Mouse (Mus musculus): ENCODE results near the gene Irf8. TPM values are rescaled to one million over a fixed set of nuclear protein-coding genes. Genes with fewer than 3 reads are reported as not detected.
A peak's percentile ranks its signal among the peaks of the same experiment; 100 is the strongest.

Gene Irf8
- polyA plus RNA-seq, 1 experiment from 2014 or later: 5.6 TPM

DNA sequence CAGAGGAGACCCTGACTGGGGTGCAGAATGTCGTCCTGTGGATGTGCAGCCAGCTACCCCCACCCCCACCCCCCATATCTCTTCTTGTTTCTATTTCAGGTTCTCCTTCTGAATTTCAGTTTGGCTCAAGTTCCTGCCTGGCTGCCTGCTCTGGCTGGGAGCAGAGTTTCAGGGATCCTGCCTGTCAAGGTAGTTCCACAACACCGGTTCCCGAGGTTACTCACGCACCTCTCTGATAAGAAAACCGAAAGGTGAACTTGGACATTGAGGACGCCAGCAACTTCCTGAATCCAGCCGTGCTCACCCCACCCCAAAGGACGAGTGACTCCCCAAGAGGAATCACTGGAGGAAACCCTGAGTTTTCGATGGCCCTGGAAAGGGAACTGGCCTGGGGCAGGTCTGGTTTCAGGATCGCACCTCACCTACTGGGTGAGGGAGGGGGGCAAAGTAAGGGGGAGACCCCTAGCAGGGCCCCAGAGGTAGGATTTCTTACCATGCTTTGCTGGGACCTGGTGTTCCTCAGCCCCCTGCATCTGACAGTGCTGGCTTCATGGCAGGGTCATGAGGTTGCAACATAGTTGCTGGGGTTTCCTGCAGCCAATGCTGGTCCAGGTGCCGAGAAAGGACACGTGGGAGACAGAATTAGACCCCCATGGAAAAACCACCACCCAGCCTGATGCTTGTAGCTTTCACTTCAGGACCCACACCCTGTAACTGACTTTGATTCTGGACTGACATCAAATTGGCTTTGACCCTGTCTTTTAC is 32.5 kb downstream of the Irf8 start:
- no peak overlapping the region for H3K4me3 ChIP-seq
- no peak overlapping the region for H3K27ac ChIP-seq (ENCODE audit: poor library complexity, severe bottlenecking)
- WGBS: 44% methylated on average over 12 of the region's 12 CpGs
- no peaks in the 10 kb centered on the region for H3K36me3 ChIP-seq
- H3K27me3 ChIP-seq (replicated peaks): no peaks in the 10 kb centered on the region; the same call in 1 of the 2 replicates
- no peak for ATAC-seq (ENCODE audit: insufficient number of reproducible peaks, low FRiP score)
- peak overlapping the region; percentile 51 for H3K4me2 ChIP-seq
- H3K9me3 ChIP-seq (replicated peaks): no peaks in the 10 kb centered on the region
- peaks cover 14% of the 10 kb centered on the region for H3K4me1 ChIP-seq (replicated peaks)
- peak overlapping the region; percentile 16 for H3K9ac ChIP-seq

DNA sequence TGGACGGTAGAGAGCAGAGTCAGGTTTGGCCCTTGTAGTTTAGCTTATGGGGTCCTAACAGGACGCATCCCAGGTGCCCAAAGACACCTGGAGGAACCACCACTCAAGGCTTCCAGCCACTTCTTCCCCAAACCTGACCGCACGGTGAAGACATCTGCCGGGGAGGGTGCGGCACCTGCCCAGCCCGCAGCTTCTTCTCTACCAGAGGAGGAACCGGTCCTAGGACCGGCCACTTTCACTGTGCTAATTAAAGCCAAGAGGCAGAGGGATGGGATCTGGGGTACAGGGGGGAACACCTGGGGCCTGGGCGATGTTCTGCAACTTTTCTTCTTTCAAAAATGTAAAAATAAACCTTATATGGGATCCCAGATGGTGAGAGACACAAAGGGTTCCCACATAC is 41.0 kb downstream of the Irf8 start:
- H3K9ac ChIP-seq: no peak overlapping the region
- H3K27me3 ChIP-seq (replicated peaks): peaks cover 12% of the 10 kb centered on the region
- H3K27ac ChIP-seq (ENCODE audit: poor library complexity, severe bottlenecking): no peak overlapping the region
- no peak for ATAC-seq (ENCODE audit: insufficient number of reproducible peaks, low FRiP score)
- 86% methylated on average over 10 of the region's 10 CpGs for WGBS
- H3K4me2 ChIP-seq: no peak overlapping the region
- H3K4me1 ChIP-seq (replicated peaks): no peaks in the 10 kb centered on the region
- H3K9me3 ChIP-seq (replicated peaks): no peaks in the 10 kb centered on the region; the same call in 1 of the 2 replicates
- no peak overlapping the region for H3K4me3 ChIP-seq
- no peaks in the 10 kb centered on the region for H3K36me3 ChIP-seq

DNA sequence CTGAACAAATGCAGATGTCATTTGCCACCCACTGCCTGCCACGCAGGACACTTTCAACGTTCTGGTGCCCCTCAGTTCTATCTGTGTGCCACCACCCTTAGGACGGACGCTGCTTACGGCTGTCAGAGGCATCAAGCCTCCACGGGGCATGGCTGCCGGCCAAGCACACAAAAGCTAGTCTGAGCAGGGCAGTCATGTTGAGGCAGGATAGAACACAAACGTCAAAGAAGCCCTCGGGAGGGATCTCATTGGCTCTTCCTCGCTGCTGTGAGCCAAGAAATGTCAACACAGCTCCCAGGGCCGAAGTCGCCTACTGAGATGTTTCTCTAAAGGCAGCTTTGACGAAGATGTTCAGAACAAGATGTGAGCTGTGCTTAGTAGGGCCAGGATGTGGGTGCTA is 41.6 kb downstream of the Irf8 start:
- Histone ChIP-seq H3K9me3 (replicated peaks) (no peaks in the 10 kb centered on the region; the same call in 1 of the 2 replicates), H3K4me1 (replicated peaks) (no peaks in the 10 kb centered on the region), H3K9ac (no peak overlapping the region), H3K4me3 (no peak overlapping the region), H3K27ac (ENCODE audit: poor library complexity, severe bottlenecking) (no peak overlapping the region), H3K27me3 (replicated peaks) (peaks cover 12% of the 10 kb centered on the region), H3K4me2 (no peak overlapping the region), H3K36me3 (no peaks in the 10 kb centered on the region)
- WGBS: 57% methylated on average over 13 of the region's 13 CpGs
- no peak for ATAC-seq (ENCODE audit: insufficient number of reproducible peaks, low FRiP score)

DNA sequence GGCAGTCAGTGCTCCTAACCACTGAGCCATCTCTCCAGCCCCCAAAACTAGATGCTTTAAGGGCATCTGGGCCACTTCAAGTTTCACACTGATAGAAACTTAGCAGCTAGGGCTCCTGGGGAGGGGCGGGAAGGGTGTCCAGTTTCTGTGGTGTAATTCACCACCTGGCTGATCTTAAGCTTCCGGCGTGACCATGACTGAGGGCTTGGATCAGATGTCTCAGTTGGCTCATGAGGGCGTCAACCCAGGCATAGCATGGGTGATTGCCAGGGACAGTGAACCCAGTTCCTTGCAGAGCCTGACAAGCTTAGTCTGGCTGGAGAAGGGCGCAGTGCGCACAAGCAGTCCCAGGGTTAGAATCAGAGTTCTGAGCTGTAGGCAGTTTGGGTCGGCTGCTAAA is 42.9 kb downstream of the Irf8 start:
- Histone ChIP-seq H3K4me2 (no peak overlapping the region), H3K27ac (ENCODE audit: poor library complexity, severe bottlenecking) (no peak overlapping the region), H3K9me3 (replicated peaks) (no peaks in the 10 kb centered on the region; the same call in 1 of the 2 replicates), H3K4me1 (replicated peaks) (no peaks in the 10 kb centered on the region), H3K9ac (no peak overlapping the region), H3K27me3 (replicated peaks) (peaks cover 18% of the 10 kb centered on the region), H3K4me3 (no peak overlapping the region), H3K36me3 (no peaks in the 10 kb centered on the region)
- 89% methylated on average over 7 of the region's 7 CpGs for WGBS
- ATAC-seq (ENCODE audit: insufficient number of reproducible peaks, low FRiP score): no peak

DNA sequence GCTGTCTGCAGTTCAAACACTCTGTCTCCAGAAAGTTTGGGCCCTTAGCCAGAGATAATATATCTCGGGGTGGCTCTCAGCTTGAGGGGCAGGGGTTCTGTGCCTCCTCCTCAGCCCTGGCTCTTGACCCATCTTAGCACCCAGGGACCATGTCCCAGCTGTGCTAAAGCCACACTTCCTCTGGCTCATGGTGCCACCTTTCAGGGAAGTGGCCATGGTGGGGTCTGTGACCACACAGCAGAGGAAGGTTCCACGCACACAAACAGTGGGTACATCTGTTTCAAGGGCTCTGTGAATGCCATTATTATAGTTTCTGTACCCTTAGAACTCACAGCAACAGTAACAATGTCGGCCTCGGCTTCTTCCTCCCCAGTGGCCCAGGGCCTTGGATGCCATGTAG is 47.6 kb downstream of the Irf8 start:
- Histone ChIP-seq H3K9me3 (replicated peaks) (no peaks in the 10 kb centered on the region; the same call in 1 of the 2 replicates), H3K27ac (ENCODE audit: poor library complexity, severe bottlenecking) (no peak overlapping the region)

GRCm38 (mm10) chr8:120786753-120787152 is 50.6 kb downstream of the Irf8 start:
- no peak for ATAC-seq (ENCODE audit: insufficient number of reproducible peaks, low FRiP score)
- H3K9me3 ChIP-seq (replicated peaks): no peaks in the 10 kb centered on the region
- no peaks in the 10 kb centered on the region for H3K36me3 ChIP-seq
- H3K4me1 ChIP-seq (replicated peaks): 0 out of 2 replicates have a peak, but pooled peaks cover 9% of the 10 kb centered on the region
- 58% methylated on average over 4 of the region's 4 CpGs for WGBS
- H3K4me2 ChIP-seq: no peak overlapping the region
- H3K27me3 ChIP-seq (replicated peaks): peaks cover 9% of the 10 kb centered on the region; the same call in 1 of the 2 replicates
- no peak overlapping the region for H3K27ac ChIP-seq (ENCODE audit: poor library complexity, severe bottlenecking)
- H3K9ac ChIP-seq: no peak overlapping the region
- no peak overlapping the region for H3K4me3 ChIP-seq

More for the DNA sequence above, 47.6 kb downstream of the Irf8 start:
- Histone ChIP-seq H3K4me1 (replicated peaks) (0 out of 2 replicates have a peak, but pooled peaks cover 1% of the 10 kb centered on the region), H3K27me3 (replicated peaks) (peaks cover 9% of the 10 kb centered on the region; the same call in 1 of the 2 replicates), H3K36me3 (no peaks in the 10 kb centered on the region), H3K4me3 (no peak overlapping the region), H3K4me2 (no peak overlapping the region), H3K9ac (no peak overlapping the region)
- 81% methylated on average over 4 of the region's 4 CpGs for WGBS
- ATAC-seq (ENCODE audit: insufficient number of reproducible peaks, low FRiP score): no peak

- no peak overlapping the region for H3K4me3 ChIP-seq
- H3K4me1 ChIP-seq (replicated peaks): 0 out of 2 replicates have a peak, but pooled peaks cover 9% of the 10 kb centered on the region
- ATAC-seq (ENCODE audit: insufficient number of reproducible peaks, low FRiP score): no peak
- WGBS: 29% methylated on average over 5 of the region's 5 CpGs
- no peaks in the 10 kb centered on the region for H3K36me3 ChIP-seq
- H3K4me2 ChIP-seq: no peak overlapping the region
- H3K27me3 ChIP-seq (replicated peaks): peaks cover 9% of the 10 kb centered on the region; the same call in 1 of the 2 replicates
- H3K9me3 ChIP-seq (replicated peaks): no peaks in the 10 kb centered on the region
- H3K27ac ChIP-seq (ENCODE audit: poor library complexity, severe bottlenecking): no peak overlapping the region
- H3K9ac ChIP-seq: no peak overlapping the region
Observed at GRCm38 (mm10) chr8:120787631-120788030, 51.5 kb downstream of the Irf8 start.

DNA sequence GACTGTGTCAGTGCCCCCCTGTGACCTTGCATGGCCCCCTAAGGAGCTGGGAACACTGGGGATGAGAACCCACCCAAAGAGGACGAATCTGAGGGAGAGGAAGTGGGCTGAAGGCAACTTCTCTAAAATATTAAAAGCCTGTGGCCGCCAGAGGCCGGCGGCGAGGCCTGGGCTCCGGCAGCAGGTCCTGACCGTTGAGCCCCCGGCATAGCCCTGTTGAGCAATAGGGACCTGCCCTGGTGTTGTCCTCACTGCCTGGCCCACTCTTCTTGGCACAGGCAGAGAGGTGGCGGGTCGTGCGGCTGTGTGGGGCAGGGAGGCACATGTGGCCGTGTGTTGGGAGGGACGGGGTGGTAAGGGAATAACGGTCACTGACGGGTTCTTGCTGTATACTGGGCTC is 56.6 kb downstream of the Irf8 start:
- H3K27ac ChIP-seq (ENCODE audit: poor library complexity, severe bottlenecking): no peak overlapping the region

GRCm38 (mm10) chr8:120795944-120796635 is 59.9 kb downstream of the Irf8 start:
- Histone ChIP-seq H3K9ac (no peak overlapping the region), H3K9me3 (replicated peaks) (no peaks in the 10 kb centered on the region), H3K27ac (ENCODE audit: poor library complexity, severe bottlenecking) (no peak overlapping the region), H3K4me3 (no peak overlapping the region), H3K4me2 (no peak overlapping the region), H3K27me3 (replicated peaks) (peaks cover 38% of the 10 kb centered on the region), H3K4me1 (replicated peaks) (no peaks in the 10 kb centered on the region), H3K36me3 (no peaks in the 10 kb centered on the region)
- 43% methylated on average over 9 of the region's 9 CpGs for WGBS
- ATAC-seq (ENCODE audit: insufficient number of reproducible peaks, low FRiP score): peak; percentile 54

More for the DNA sequence above, 56.6 kb downstream of the Irf8 start:
- Histone ChIP-seq H3K4me2 (no peak overlapping the region), H3K9ac (no peak overlapping the region), H3K4me1 (replicated peaks) (0 out of 2 replicates have a peak, but pooled peaks cover 9% of the 10 kb centered on the region), H3K27me3 (replicated peaks) (peaks cover 20% of the 10 kb centered on the region), H3K9me3 (replicated peaks) (no peaks in the 10 kb centered on the region), H3K4me3 (no peak overlapping the region), H3K36me3 (no peaks in the 10 kb centered on the region)
- WGBS: 88% methylated on average over 15 of the region's 15 CpGs
- ATAC-seq (ENCODE audit: insufficient number of reproducible peaks, low FRiP score): no peak

GRCm38 (mm10) chr8:120797019-120797727 is 61.0 kb downstream of the Irf8 start:
- Histone ChIP-seq H3K4me2 (no peak overlapping the region), H3K27ac (ENCODE audit: poor library complexity, severe bottlenecking) (no peak overlapping the region), H3K27me3 (replicated peaks) (peaks cover 49% of the 10 kb centered on the region), H3K4me3 (no peak overlapping the region), H3K4me1 (replicated peaks) (no peaks in the 10 kb centered on the region), H3K36me3 (no peaks in the 10 kb centered on the region), H3K9me3 (replicated peaks) (no peaks in the 10 kb centered on the region), H3K9ac (no peak overlapping the region)
- ATAC-seq (ENCODE audit: insufficient number of reproducible peaks, low FRiP score): no peak
- WGBS: 77% methylated on average over 9 of the region's 9 CpGs
